Mouse (Mus musculus) liver, postnatal 0 days (tissue): ENCODE measurements around the gene Plekha7. TPM values are rescaled to one million over a fixed set of nuclear protein-coding genes. Genes with fewer than 3 reads are reported as not detected.

Experiments used
- ATAC-seq: fragments of 200-750 bp; cut with Nextera tagmentation; 2 replicates; pipeline ENCODE4 v1.8.0; 2017; ENCODE audit warnings: mild to moderate bottlenecking, moderate library complexity
- DNase-seq: peaks from one replicate; pipeline ENCODE4 v3.0.0-alpha.2; 2016
- H3K27ac ChIP-seq: fragments of 300-500 bp; sonication (generic); 2 replicates; pipeline ENCODE4 v1.5.1; 2014; ENCODE audit warnings: antibody characterized with exemption, moderate library complexity, mild to moderate bottlenecking, low read depth
- H3K27me3 ChIP-seq: fragments of 300-500 bp; sonication (generic); 2 replicates; pipeline ENCODE4 v1.6.1; 2014; ENCODE audit warnings: low read length, control low read depth, mixed read lengths; ENCODE audit not compliant: insufficient read depth
- H3K36me3 ChIP-seq: fragments of 300-500 bp; sonication (generic); replicated peaks from 2 replicates; pipeline ENCODE4 v1.6.1; 2014; ENCODE audit warnings: mild to moderate bottlenecking, control low read depth, low read length, moderate library complexity, mixed read lengths; ENCODE audit not compliant: insufficient read depth
- H3K4me1 ChIP-seq: fragments of 300-500 bp; sonication (generic); 2 replicates; pipeline ENCODE4 v1.6.1; 2014; ENCODE audit warnings: antibody characterized with exemption, mild to moderate bottlenecking, control low read depth; ENCODE audit not compliant: insufficient read depth
- H3K4me2 ChIP-seq: fragments of 300-500 bp; sonication (generic); 2 replicates; pipeline ENCODE4 v1.6.1; 2014; ENCODE audit warnings: low read depth, mild to moderate bottlenecking, low read length, moderate library complexity, mixed read lengths
- H3K4me3 ChIP-seq: fragments of 300-500 bp; sonication (generic); 2 replicates; pipeline ENCODE4 v1.5.1; 2014; ENCODE audit warnings: low read depth, low read length
- H3K9ac ChIP-seq: fragments of 300-500 bp; sonication (generic); replicated peaks from 2 replicates; pipeline ENCODE4 v1.6.1; 2014; ENCODE audit warnings: mild to moderate bottlenecking, moderate library complexity
- H3K9me3 ChIP-seq: fragments of 300-500 bp; sonication (generic); 2 replicates; pipeline ENCODE4 v1.6.1; 2016; ENCODE audit warnings: mild to moderate bottlenecking, control low read depth, low read length, mixed read lengths
- CTCF ChIP-seq: sonication (generic); IDR thresholded peaks from 2 replicates; pipeline ENCODE4 v1.5.1; 2016; ENCODE audit warnings: antibody characterized with exemption, low read depth
- EP300 ChIP-seq: IDR thresholded peaks from 2 replicates; pipeline ENCODE4 v1.6.1; 2016; ENCODE audit warnings: antibody characterized with exemption, low read depth, mild to moderate bottlenecking
- WGBS: fragments of 180-500 bp; shearing (Covaris S2); extraction: QIAGEN DNeasy Blood & Tissue Kit; methylation state at CpG from one replicate; pipeline ENCODE4 v1.1.7; 2014; ENCODE audit not compliant: insufficient replicate concordance; 5-methylcytosine and 5-hydroxymethylcytosine counted together
- polyA plus RNA-seq: library from polyadenylated mRNA; unstranded; fragments of >200 nt; fragmentation: Nextera tagmentation; extraction: Ambion mirVana; gene quantifications from 2 replicates; pipeline ENCODE4 v1.2.1, GENCODE M21; 2015

The Plekha7 gene
- polyA plus RNA-seq, 1 experiment from 2014 or later, result 1.8 TPM

GRCm38 (mm10) chr7:116191138-116191537 lies 117.0 kb downstream of the Plekha7 start:
- Histone ChIP-seq H3K36me3 (no peaks in the 10 kb centered on the region), H3K9me3 (no peaks in the 10 kb centered on the region), H3K4me1 (no peaks in the 10 kb centered on the region), H3K27ac (no peak overlapping the region), H3K4me3 (no peak overlapping the region), H3K27me3 (no peaks in the 10 kb centered on the region), H3K4me2 (no peak overlapping the region), H3K9ac (no peak overlapping the region)
- no peak for ATAC-seq
- no peak for TF ChIP-seq CTCF
- no peak for TF ChIP-seq EP300
- no peak for DNase-seq
- WGBS, result 51% methylated on average over 3 of the region's 3 CpGs

GRCm38 (mm10) chr7:116189708-116190107 lies 118.5 kb downstream of the Plekha7 start:
- H3K4me3 ChIP-seq, result no peak overlapping the region
- WGBS, result 74% methylated on average over 9 of the region's 9 CpGs
- H3K4me2 ChIP-seq, result no peak overlapping the region
- H3K27me3 ChIP-seq, result no peaks in the 10 kb centered on the region
- no peaks in the 10 kb centered on the region for H3K9me3 ChIP-seq
- no peak for DNase-seq
- no peak for ATAC-seq
- no peaks in the 10 kb centered on the region for H3K4me1 ChIP-seq
- no peak overlapping the region for H3K9ac ChIP-seq
- H3K36me3 ChIP-seq, result no peaks in the 10 kb centered on the region
- no peak for TF ChIP-seq CTCF
- no peak for TF ChIP-seq EP300
- no peak overlapping the region for H3K27ac ChIP-seq

GRCm38 (mm10) chr7:116188391-116188790 lies 119.8 kb downstream of the Plekha7 start:
- no peak overlapping the region for H3K9ac ChIP-seq
- TF ChIP-seq CTCF (no peak), EP300 (no peak)
- no peak overlapping the region for H3K27ac ChIP-seq
- 76% methylated on average over 5 of the region's 5 CpGs for WGBS
- no peaks in the 10 kb centered on the region for H3K4me1 ChIP-seq
- ATAC-seq (no peak), DNase-seq (no peak)
- no peaks in the 10 kb centered on the region for H3K36me3 ChIP-seq
- no peaks in the 10 kb centered on the region for H3K27me3 ChIP-seq
- H3K4me3 ChIP-seq, result no peak overlapping the region
- no peaks in the 10 kb centered on the region for H3K9me3 ChIP-seq
- no peak overlapping the region for H3K4me2 ChIP-seq

- Histone ChIP-seq H3K36me3 (no peaks in the 10 kb centered on the region), H3K27me3 (no peaks in the 10 kb centered on the region), H3K9me3 (no peaks in the 10 kb centered on the region), H3K4me2 (no peak overlapping the region), H3K9ac (no peak overlapping the region), H3K4me3 (no peak overlapping the region), H3K4me1 (no peaks in the 10 kb centered on the region), H3K27ac (no peak overlapping the region)
- DNase-seq, result no peak
- no peak for ATAC-seq
- WGBS, result 88% methylated on average over 3 of the region's 3 CpGs
- TF ChIP-seq EP300, result no peak
These were observed 120.7 kb downstream of the Plekha7 start for GRCm38 (mm10) chr7:116187521-116187920.

- TF ChIP-seq EP300 (no peak), CTCF (no peak)
- no peak overlapping the region for H3K4me3 ChIP-seq
- no peak overlapping the region for H3K27ac ChIP-seq
- H3K4me1 ChIP-seq, result no peaks in the 10 kb centered on the region
- H3K4me2 ChIP-seq, result no peak overlapping the region
- H3K27me3 ChIP-seq, result no peaks in the 10 kb centered on the region
- no peaks in the 10 kb centered on the region for H3K36me3 ChIP-seq
- 75% methylated on average over 1 of the region's 1 CpGs for WGBS
- DNase-seq, result no peak
- no peak for ATAC-seq
- no peaks in the 10 kb centered on the region for H3K9me3 ChIP-seq
- H3K9ac ChIP-seq, result no peak overlapping the region
These were observed 121.3 kb downstream of the Plekha7 start for GRCm38 (mm10) chr7:116186847-116187246.

- no peak overlapping the region for H3K4me2 ChIP-seq
- no peak for TF ChIP-seq EP300
- DNase-seq (no peak), ATAC-seq (no peak)
- no peaks in the 10 kb centered on the region for H3K36me3 ChIP-seq
- H3K4me3 ChIP-seq, result no peak overlapping the region
- no peaks in the 10 kb centered on the region for H3K27me3 ChIP-seq
- no peak overlapping the region for H3K27ac ChIP-seq
- 77% methylated on average over 5 of the region's 5 CpGs for whole genome bisulfite sequencing
- no peaks in the 10 kb centered on the region for H3K4me1 ChIP-seq
- H3K9ac ChIP-seq, result no peak overlapping the region
- H3K9me3 ChIP-seq, result no peaks in the 10 kb centered on the region
These were observed 122.0 kb downstream of the Plekha7 start for GRCm38 (mm10) chr7:116186156-116186555.
